Mouse (Mus musculus) hematopoietic stem cell, adult 5-6 weeks (primary cell): ENCODE results near the gene Ppp1r3e. TPM values are rescaled to one million over a fixed set of nuclear protein-coding genes. Genes with fewer than 3 reads are reported as not detected.

Experiments
- ATAC-seq, 2 experiments: fragments of 125-278 bp in 1 of 2; replicated peaks in 1 of 2; 2 replicates each; pipeline ENCODE4 v1.8.0; 2016 to 2017; ENCODE audit warnings: inconsistent platforms in 2 of 2, mild to moderate bottlenecking in 2 of 2, moderate number of reproducible peaks in 2 of 2, low read depth in 1 of 2, moderate TSS enrichment in 1 of 2; ENCODE audit not compliant: low FRiP score in 2 of 2, poor library complexity in 2 of 2, severe bottlenecking in 2 of 2, insufficient read depth in 1 of 2, low TSS enrichment in 1 of 2
- total RNA-seq: library from RNA; stranded (forward); fragments of 172-1452, 232-1000 nt; gene quantifications from 2 replicates; pipeline ENCODE4 v1.2.3, GENCODE M21; 2017

Gene Ppp1r3e
- total RNA-seq, 1 experiment from 2014 or later = 2.6 TPM

- no peak for ATAC-seq
These were observed 8.0 kb upstream of the Ppp1r3e start for GRCm38 (mm10) chr14:54885309-54885708.

- ATAC-seq = 0 out of 4 replicates have a peak, but pooled peaks of 1 of the 2 experiments have one; percentile 14
These were observed 6.8 kb upstream of the Ppp1r3e start for GRCm38 (mm10) chr14:54884022-54884712.

- ATAC-seq = peak; percentile 82 to 83
These were observed 6.0 kb upstream of the Ppp1r3e start, which contains the start of the genes Bcl2l2 and Gm20521 for GRCm38 (mm10) chr14:54883154-54884021. TSS of gene Bcl2l2 (plus strand) at chr14:54883377. TSS of gene Gm20521 (plus strand) at chr14:54883441.

GRCm38 (mm10) chr14:54876539-54877047, 757 bp downstream of the Ppp1r3e start:
- peak; percentile 72 to 73 for ATAC-seq

GRCm38 (mm10) chr14:54875844-54876538, 1.4 kb downstream of the Ppp1r3e start:
- peak; percentile 6 to 34; a peak in 2 of 4 replicates for ATAC-seq

GRCm38 (mm10) chr14:54874165-54874564, 3.2 kb downstream of the Ppp1r3e start:
- no peak for ATAC-seq

- ATAC-seq = no peak
These were observed 6.5 kb downstream of the Ppp1r3e start, which contains the start of gene Homez for GRCm38 (mm10) chr14:54870861-54871260. TSS of gene Homez (minus strand) at chr14:54870961.

GRCm38 (mm10) chr14:54868026-54868425, 9.3 kb downstream of the Ppp1r3e start:
- no peak for ATAC-seq

- no peak for ATAC-seq
These were observed 10.4 kb downstream of the Ppp1r3e start for GRCm38 (mm10) chr14:54866936-54867335.

GRCm38 (mm10) chr14:54866268-54866667, 11.1 kb downstream of the Ppp1r3e start:
- ATAC-seq = no peak

- no peak for ATAC-seq
These were observed 11.7 kb downstream of the Ppp1r3e start for GRCm38 (mm10) chr14:54865626-54866025.

- peak; percentile 8 to 54; a peak in 2 of 4 replicates for ATAC-seq
These were observed 12.9 kb downstream of the Ppp1r3e start for GRCm38 (mm10) chr14:54864313-54865036.

- ATAC-seq = peak; percentile 96 to 98
These were observed 13.6 kb downstream of the Ppp1r3e start for GRCm38 (mm10) chr14:54863501-54864312.

- ATAC-seq = 0 out of 4 replicates have a peak, but pooled peaks of 1 of the 2 experiments have one; percentile 33
These were observed 16.8 kb downstream of the Ppp1r3e start for GRCm38 (mm10) chr14:54860511-54860910.

GRCm38 (mm10) chr14:54857891-54858290, 19.5 kb downstream of the Ppp1r3e start:
- ATAC-seq = no peak

- no peak for ATAC-seq
These were observed 20.6 kb downstream of the Ppp1r3e start for GRCm38 (mm10) chr14:54856703-54857102.
